Mouse (Mus musculus) cortical plate, adult 2 months (tissue): ENCODE measurements at regions not wholly inside any gene's neighbourhood (a gene's known extent, or its start where the extent isn't known, plus 50 kb on each side); places are given as distances from the start of the nearest gene placed in this dataset.

Experiments
- H3K27ac ChIP-seq: fragments of 200-500 bp; 2 replicates; pipeline ENCODE4 v1.5.1; 2012; ENCODE audit warnings: low read length, control low read depth, inconsistent platforms; ENCODE audit not compliant: insufficient read depth
- H3K4me1 ChIP-seq: fragments of 200-500 bp; 2 replicates; pipeline ENCODE4 v1.6.1; 2011; ENCODE audit warnings: low read length; ENCODE audit not compliant: control insufficient read depth, insufficient read depth
- H3K4me3 ChIP-seq: fragments of 200-500 bp; 2 replicates; pipeline ENCODE4 v1.5.1; 2011; ENCODE audit warnings: mild to moderate bottlenecking, low read length, control low read depth; ENCODE audit not compliant: insufficient read depth
- CTCF ChIP-seq: fragments of 200-500 bp; IDR thresholded peaks from 2 replicates; pipeline ENCODE4 v1.5.1; 2011; ENCODE audit warnings: mild to moderate bottlenecking, control low read depth, low read length; ENCODE audit not compliant: insufficient read depth; ENCODE audit errors: extremely low read depth
- POLR2A ChIP-seq: fragments of 200-500 bp; IDR thresholded peaks from 2 replicates; pipeline ENCODE4 v1.6.1; 2011; ENCODE audit warnings: mild to moderate bottlenecking, low read length, control low read depth; ENCODE audit not compliant: insufficient read depth; ENCODE audit errors: extremely low read depth

- no peak for TF ChIP-seq CTCF
- TF ChIP-seq POLR2A: no peak
- H3K27ac ChIP-seq: no peak overlapping the region
- H3K4me1 ChIP-seq: no peaks in the 10 kb centered on the region
Measured at GRCm38 (mm10) chr16:85277862-85278261, 104.3 kb upstream of the App start.

GRCm38 (mm10) chr16:85269681-85270080 lies 96.1 kb upstream of the App start:
- H3K4me3 ChIP-seq: no peak overlapping the region
- no peak for TF ChIP-seq POLR2A
- TF ChIP-seq CTCF: no peak

More at GRCm38 (mm10) chr16:85277862-85278261, 104.3 kb upstream of the App start:
- no peak overlapping the region for H3K4me3 ChIP-seq

GRCm38 (mm10) chr16:85259838-85260237 lies 86.3 kb upstream of the App start:
- Histone ChIP-seq H3K27ac (no peak overlapping the region), H3K4me3 (no peak overlapping the region)

More at GRCm38 (mm10) chr16:85269681-85270080, 96.1 kb upstream of the App start:
- H3K4me1 ChIP-seq: no peaks in the 10 kb centered on the region
- H3K27ac ChIP-seq: no peak overlapping the region

GRCm38 (mm10) chr16:85247301-85247700 lies 73.7 kb upstream of the App start:
- H3K27ac ChIP-seq: no peak overlapping the region
- TF ChIP-seq CTCF: no peak
- TF ChIP-seq POLR2A: no peak
- no peak overlapping the region for H3K4me3 ChIP-seq
- H3K4me1 ChIP-seq: no peaks in the 10 kb centered on the region

More at GRCm38 (mm10) chr16:85259838-85260237, 86.3 kb upstream of the App start:
- TF ChIP-seq POLR2A: no peak
- no peak for TF ChIP-seq CTCF
- H3K4me1 ChIP-seq: no peaks in the 10 kb centered on the region

GRCm38 (mm10) chr16:85233037-85233436 lies 59.5 kb upstream of the App start:
- no peak overlapping the region for H3K27ac ChIP-seq
- H3K4me3 ChIP-seq: no peak overlapping the region
- H3K4me1 ChIP-seq: no peaks in the 10 kb centered on the region
- no peak for TF ChIP-seq POLR2A
- no peak for TF ChIP-seq CTCF

- H3K4me3 ChIP-seq: no peak overlapping the region
- TF ChIP-seq POLR2A (no peak), CTCF (no peak)
Measured at GRCm38 (mm10) chr16:85231908-85232467, 58.4 kb upstream of the App start.

GRCm38 (mm10) chr16:85231330-85231729 lies 57.8 kb upstream of the App start:
- TF ChIP-seq CTCF (no peak), POLR2A (no peak)
- Histone ChIP-seq H3K27ac (no peak overlapping the region), H3K4me3 (no peak overlapping the region), H3K4me1 (no peaks in the 10 kb centered on the region)

More at GRCm38 (mm10) chr16:85231908-85232467, 58.4 kb upstream of the App start:
- Histone ChIP-seq H3K4me1 (no peaks in the 10 kb centered on the region), H3K27ac (no peak overlapping the region)

- Histone ChIP-seq H3K27ac (no peak overlapping the region), H3K4me3 (no peak overlapping the region), H3K4me1 (no peaks in the 10 kb centered on the region)
- no peak for TF ChIP-seq POLR2A
Measured at GRCm38 (mm10) chr16:85224325-85224724, 50.8 kb upstream of the App start.
